9 mouse cellular contexts compared by ENCODE assay signal in genomic region chrX:152179670-152180656, GRCm38 (mm10). TPM values are rescaled to one million over a fixed set of nuclear protein-coding genes. Genes with fewer than 3 reads are reported as not detected.
DNase-seq lines count a peak whose midpoint lies in the region; ATAC-seq and TF ChIP-seq lines count a peak whose summit lies in the region.
"Had no signal": no experiment of that assay in that cellular context is flagged by ENCODE, and none has a peak within 500 bp of the region (broad histone marks: within the 10 kb centered on the region; RNA-seq: fewer than 3 reads in every experiment).

No protein-coding gene starts in this region.

- H3K9ac ChIP-seq in hindbrain, embryonic 13.5 days = no peak overlapping the region
- no peak overlapping the region for H3K9ac ChIP-seq in midbrain, postnatal 0 days (replicated peaks; ENCODE audit: low read length, poor library complexity, severe bottlenecking)
- no peak overlapping the region for H3K9ac ChIP-seq in midbrain, embryonic 16.5 days (ENCODE audit: low read depth, low read length)
- H3K9ac ChIP-seq in liver, embryonic 14.5 days (replicated peaks) = no peak overlapping the region
- H3K9ac ChIP-seq in stomach, embryonic 16.5 days (ENCODE audit: low read length) = no peak overlapping the region

- no peaks in the 10 kb centered on the region for H3K9me3 ChIP-seq in hindbrain, embryonic 13.5 days
- H3K9me3 ChIP-seq in hindbrain, embryonic 10.5 days = no peaks in the 10 kb centered on the region
- no peaks in the 10 kb centered on the region for H3K9me3 ChIP-seq in midbrain, postnatal 0 days (ENCODE audit: low read length)
- no peaks in the 10 kb centered on the region for H3K9me3 ChIP-seq in midbrain, embryonic 16.5 days (replicated peaks; ENCODE audit: control insufficient read depth, low read length, poor library complexity, severe bottlenecking)
- no peaks in the 10 kb centered on the region for H3K9me3 ChIP-seq in liver, embryonic 14.5 days (ENCODE audit: control insufficient read depth, low read length)
- H3K9me3 ChIP-seq in stomach, embryonic 16.5 days (replicated peaks; ENCODE audit: control insufficient read depth, low read length) = no peaks in the 10 kb centered on the region
- H3K9me3 ChIP-seq: G1E had no signal

- peak overlapping the region; percentile 20; the same call in 1 of the 2 replicates for H3K4me2 ChIP-seq in hindbrain, embryonic 13.5 days
- no peak overlapping the region for H3K4me2 ChIP-seq in midbrain, postnatal 0 days (ENCODE audit: low read depth, low read length, poor library complexity, severe bottlenecking)
- no peak overlapping the region for H3K4me2 ChIP-seq in midbrain, embryonic 16.5 days (ENCODE audit: low read length)
- 0 out of 2 replicates have a peak overlapping the region, but pooled peaks have one; percentile 20 for H3K4me2 ChIP-seq in liver, embryonic 14.5 days (ENCODE audit: low read depth)
- peak overlapping the region; percentile 46; the same call in 1 of the 2 replicates for H3K4me2 ChIP-seq in stomach, embryonic 16.5 days (ENCODE audit: low read depth, low read length)

- no peak for TF ChIP-seq EP300 in liver, embryonic 14.5 days (IDR thresholded peaks at IDR 0.05; ENCODE audit: low read depth)

- H3K36me3 ChIP-seq in hindbrain, embryonic 13.5 days = no peaks in the 10 kb centered on the region
- H3K36me3 ChIP-seq in hindbrain, embryonic 10.5 days = no peaks in the 10 kb centered on the region
- H3K36me3 ChIP-seq in midbrain, postnatal 0 days (ENCODE audit: insufficient read depth, low read length) = no peaks in the 10 kb centered on the region
- no peaks in the 10 kb centered on the region for H3K36me3 ChIP-seq in midbrain, embryonic 16.5 days (ENCODE audit: control insufficient read depth, insufficient read depth, low read length)
- no peaks in the 10 kb centered on the region for H3K36me3 ChIP-seq in liver, embryonic 14.5 days (replicated peaks; ENCODE audit: control insufficient read depth, insufficient read depth, low read depth)
- H3K36me3 ChIP-seq in stomach, embryonic 16.5 days (ENCODE audit: control insufficient read depth, insufficient read depth, low read length) = no peaks in the 10 kb centered on the region
- H3K36me3 ChIP-seq: G1E had no signal

- WGBS in hindbrain, embryonic 13.5 days = 61% methylated on average over 7 of the region's 7 CpGs
- WGBS in hindbrain, embryonic 10.5 days = 67% methylated on average over 7 of the region's 7 CpGs
- 58% methylated on average over 7 of the region's 7 CpGs for WGBS in midbrain, postnatal 0 days
- WGBS in midbrain, embryonic 16.5 days = 64% methylated on average over 7 of the region's 7 CpGs
- 38% methylated on average over 7 of the region's 7 CpGs for WGBS in liver, embryonic 14.5 days (ENCODE audit: insufficient replicate concordance)
- 53% methylated on average over 7 of the region's 7 CpGs for WGBS in stomach, embryonic 16.5 days

- H3K27me3 ChIP-seq in hindbrain, embryonic 13.5 days = peaks cover 73% of the 10 kb centered on the region
- peaks cover 81% of the 10 kb centered on the region for H3K27me3 ChIP-seq in hindbrain, embryonic 10.5 days (ENCODE audit: insufficient read depth, poor library complexity, severe bottlenecking)
- H3K27me3 ChIP-seq in midbrain, postnatal 0 days (ENCODE audit: insufficient read depth, low read length) = peaks cover 18% of the 10 kb centered on the region; the same call in 1 of the 2 replicates
- H3K27me3 ChIP-seq in midbrain, embryonic 16.5 days (ENCODE audit: control insufficient read depth, insufficient read depth, low read depth, low read length) = peaks cover 34% of the 10 kb centered on the region
- no peaks in the 10 kb centered on the region; the same call in 1 of the 2 replicates for H3K27me3 ChIP-seq in liver, embryonic 14.5 days (ENCODE audit: control insufficient read depth, insufficient read depth, low read length)
- H3K27me3 ChIP-seq in stomach, embryonic 16.5 days (ENCODE audit: control insufficient read depth, insufficient read depth, low read length) = peaks cover 11% of the 10 kb centered on the region; the same call in 1 of the 2 replicates

- no peak overlapping the region for H3K27ac ChIP-seq in hindbrain, embryonic 13.5 days
- no peak overlapping the region for H3K27ac ChIP-seq in hindbrain, embryonic 10.5 days
- no peak overlapping the region for H3K27ac ChIP-seq in midbrain, postnatal 0 days (ENCODE audit: low read depth, low read length)
- H3K27ac ChIP-seq in midbrain, embryonic 16.5 days (ENCODE audit: low read length) = no peak overlapping the region
- no peak overlapping the region for H3K27ac ChIP-seq in liver, embryonic 14.5 days
- no peak overlapping the region for H3K27ac ChIP-seq in stomach, embryonic 16.5 days (ENCODE audit: low read length)

- H3K4me3 ChIP-seq in hindbrain, embryonic 13.5 days = no peak overlapping the region
- H3K4me3 ChIP-seq in hindbrain, embryonic 10.5 days = no peak overlapping the region
- H3K4me3 ChIP-seq in midbrain, postnatal 0 days (ENCODE audit: low read depth, low read length) = no peak overlapping the region
- H3K4me3 ChIP-seq in midbrain, embryonic 16.5 days (ENCODE audit: low read depth, low read length) = no peak overlapping the region
- H3K4me3 ChIP-seq in liver, embryonic 14.5 days (ENCODE audit: insufficient read depth in 1 of 2, low read depth in 2 of 2, low read length in 2 of 2) = no peak overlapping the region
- peak overlapping the region; percentile 42; the same call in 1 of the 2 replicates for H3K4me3 ChIP-seq in stomach, embryonic 16.5 days (replicated peaks; ENCODE audit: low read length)

- no peak for ATAC-seq in hindbrain, embryonic 13.5 days (ENCODE audit: low FRiP score)
- no peak for ATAC-seq in midbrain, postnatal 0 days (ENCODE audit: low FRiP score)
- no peak for ATAC-seq in midbrain, embryonic 16.5 days
- ATAC-seq in liver, embryonic 14.5 days (ENCODE audit: insufficient read depth) = peak; percentile 31; the same call in 1 of the 2 replicates
- no peak; the same call in 1 of the 2 replicates for ATAC-seq in stomach, embryonic 16.5 days (ENCODE audit: insufficient read depth, low FRiP score)

- H3K4me1 ChIP-seq in hindbrain, embryonic 13.5 days (replicated peaks) = no peaks in the 10 kb centered on the region
- 0 out of 2 replicates have a peak, but pooled peaks cover 4% of the 10 kb centered on the region for H3K4me1 ChIP-seq in hindbrain, embryonic 10.5 days (replicated peaks)
- no peaks in the 10 kb centered on the region for H3K4me1 ChIP-seq in midbrain, postnatal 0 days (ENCODE audit: insufficient read depth, low read length)
- H3K4me1 ChIP-seq in midbrain, embryonic 16.5 days (ENCODE audit: control insufficient read depth, insufficient read depth, low read length) = no peaks in the 10 kb centered on the region
- H3K4me1 ChIP-seq in liver, embryonic 14.5 days (replicated peaks; ENCODE audit: control insufficient read depth in 2 of 2, insufficient read depth in 2 of 2, low read length in 1 of 2) = no peaks in the 10 kb centered on the region; a peak in 1 of 4 replicates
- peaks cover 3% of the 10 kb centered on the region; the same call in 1 of the 2 replicates for H3K4me1 ChIP-seq in stomach, embryonic 16.5 days (ENCODE audit: control insufficient read depth, insufficient read depth, low read length)

- DNase-seq in hindbrain, embryonic 10.5 days (ENCODE audit: low spot score) = no peak
- DNase-seq in midbrain, postnatal 0 days (ENCODE audit: low spot score) = no peak
- no peak for DNase-seq in liver, embryonic 14.5 days (ENCODE audit: low read depth in 3 of 3, low spot score in 3 of 3)
- DNase-seq in spleen, adult 12 weeks (ENCODE audit: low spot score) = no peak
- DNase-seq in retina, embryonic 14.5 days (ENCODE audit: low spot score) = no peak

- 0 out of 2 replicates have a peak, but pooled peaks have one; percentile 2 for TF ChIP-seq CTCF in midbrain, postnatal 0 days (IDR thresholded peaks at IDR 0.05)
- no peak for TF ChIP-seq CTCF in liver, embryonic 14.5 days (IDR thresholded peaks at IDR 0.05; ENCODE audit: low read depth)

RNA-seq across cellular contexts. Expression of gene Iqsec2, which starts 35.9 kb away (rescaled TPM):
- 4.4 and 5.6 TPM in 2 replicates for polyA plus RNA-seq in hindbrain, embryonic 13.5 days (2015; fragmentation: Nextera tagmentation; extraction: Ambion mirVana)
- polyA plus RNA-seq in hindbrain, embryonic 10.5 days (2016; fragmentation: Nextera tagmentation; extraction: Ambion mirVana) = 0.88 and 1.9 TPM in 2 replicates
- total RNA-seq in midbrain, postnatal 0 days (2014; rRNA removed) = 23.2 and 28.6 TPM in 2 replicates
- polyA plus RNA-seq in midbrain, postnatal 0 days (2015; fragmentation: Nextera tagmentation; extraction: Ambion mirVana) = 7.3 and 7.7 TPM in 2 replicates
- polyA plus RNA-seq in midbrain, embryonic 16.5 days (2015; fragmentation: Nextera tagmentation; extraction: Ambion mirVana) = 4.9 and 5.1 TPM in 2 replicates
- polyA plus RNA-seq in liver, embryonic 14.5 days (2012; rRNA removed) = 1.1 TPM in 2 replicates
- polyA plus RNA-seq in liver, embryonic 14.5 days (2014; fragmentation: Nextera tagmentation; extraction: Ambion mirVana) = 1.0 and 1.3 TPM in 2 replicates
- 3.3 and 3.8 TPM in 2 replicates for polyA plus RNA-seq in stomach, embryonic 16.5 days (2015; fragmentation: Nextera tagmentation; extraction: Ambion mirVana)

RNA-seq across cellular contexts. Expression of gene Kdm5c, which starts 52.9 kb away (rescaled TPM):
- 35.2 and 36.0 TPM in 2 replicates for polyA plus RNA-seq in hindbrain, embryonic 13.5 days (2015; fragmentation: Nextera tagmentation; extraction: Ambion mirVana)
- polyA plus RNA-seq in hindbrain, embryonic 10.5 days (2016; fragmentation: Nextera tagmentation; extraction: Ambion mirVana) = 62.7 and 70.6 TPM in 2 replicates
- total RNA-seq in midbrain, postnatal 0 days (2014; rRNA removed) = 54.4 and 58.3 TPM in 2 replicates
- polyA plus RNA-seq in midbrain, postnatal 0 days (2015; fragmentation: Nextera tagmentation; extraction: Ambion mirVana) = 17.6 and 26.0 TPM in 2 replicates
- polyA plus RNA-seq in midbrain, embryonic 16.5 days (2015; fragmentation: Nextera tagmentation; extraction: Ambion mirVana) = 33.4 and 36.6 TPM in 2 replicates
- 13.9 and 18.2 TPM in 2 replicates for polyA plus RNA-seq in liver, embryonic 14.5 days (2012; rRNA removed)
- polyA plus RNA-seq in liver, embryonic 14.5 days (2014; fragmentation: Nextera tagmentation; extraction: Ambion mirVana) = 10.0 and 16.5 TPM in 2 replicates
- polyA plus RNA-seq in stomach, embryonic 16.5 days (2015; fragmentation: Nextera tagmentation; extraction: Ambion mirVana) = 35.3 and 47.4 TPM in 2 replicates

Comparison
In these comparisons a context has a peak if more than half of its experiments do, and no peak if none do; other contexts are left out.
1. H3K4me2 ChIP-seq: peak in hindbrain, embryonic 13.5 days (single experiment), liver, embryonic 14.5 days (single experiment) and stomach, embryonic 16.5 days (single experiment); none in midbrain, postnatal 0 days (single experiment) and midbrain, embryonic 16.5 days (single experiment).